Mouse (Mus musculus) adrenal gland, adult (tissue): Measurements from ENCODE around the gene Hist1h2ap.
"Not testable (repeated sequence)": the region's sequence is repeated elsewhere in the genome, so short reads cannot be mapped to it uniquely, and the experiment has no call there.

Experiments
- DNase-seq, 2 experiments: peaks; one replicate each; pipeline ENCODE4 v3.0.0; 2022 to 2023; ENCODE audit warnings: low spot score in 1 of 2; ENCODE audit not compliant: inconsistent age in 2 of 2

The Hist1h2ap gene

DNA sequence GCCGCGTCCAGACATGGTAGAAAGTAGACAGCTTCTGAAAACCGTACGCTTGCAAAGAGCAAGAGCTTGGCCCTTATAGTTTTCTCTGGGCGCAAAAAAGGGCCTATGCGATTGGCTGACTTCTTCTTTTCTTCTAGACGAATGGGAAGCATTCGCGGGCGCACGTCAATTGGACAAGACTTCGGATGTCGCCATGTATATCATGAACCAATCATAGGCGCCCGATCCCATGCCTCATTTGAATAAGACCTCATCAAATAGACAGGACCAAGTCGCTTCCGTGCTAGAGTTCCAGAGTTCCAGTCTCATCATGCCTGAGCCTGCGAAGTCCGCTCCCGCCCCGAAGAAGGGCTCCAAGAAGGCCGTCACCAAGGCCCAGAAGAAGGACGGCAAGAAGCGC is at the start of gene Hist1h2ap, which contains the start of gene Hist1h2br:
Gene Hist1h2ap, minus strand, starts transcription at position 47 of the 400 bp plus-strand sequence.
Gene Hist1h2br, plus strand, starts transcription at position 283 of the 400 bp plus-strand sequence.
- DNase-seq, result not testable (repeated sequence)

DNA sequence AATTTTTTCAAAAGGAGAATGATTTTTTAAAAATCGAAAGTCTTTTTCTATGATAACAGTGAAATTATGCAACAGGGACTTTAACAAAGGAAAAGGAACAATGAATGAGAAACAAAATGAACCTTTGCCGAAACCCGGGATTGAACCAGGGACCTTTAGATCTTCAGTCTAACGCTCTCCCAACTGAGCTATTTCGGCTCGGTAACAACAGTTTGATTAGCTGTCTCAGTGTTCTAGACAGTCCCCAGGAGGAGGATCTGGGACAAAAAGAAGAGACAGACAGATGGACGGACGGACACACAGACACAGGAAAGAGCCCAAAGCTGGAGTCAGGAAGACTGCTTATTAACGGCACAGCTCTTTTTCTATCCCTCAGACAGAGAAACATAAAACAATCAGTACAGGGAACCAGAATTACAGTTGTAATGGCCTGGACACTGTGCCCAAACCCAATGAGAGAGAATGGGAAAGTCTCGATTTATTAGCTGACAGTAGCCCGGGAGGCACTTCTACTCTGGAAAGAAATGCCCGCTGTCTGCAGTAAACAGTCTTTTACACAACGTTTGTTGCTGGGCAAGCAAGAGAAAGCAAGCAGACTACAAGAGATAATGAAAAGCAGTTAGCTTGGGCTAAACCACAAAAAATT is 49.6 kb upstream of the Hist1h2ap start:
- DNase-seq, result peak; percentile 17 to 83

DNA sequence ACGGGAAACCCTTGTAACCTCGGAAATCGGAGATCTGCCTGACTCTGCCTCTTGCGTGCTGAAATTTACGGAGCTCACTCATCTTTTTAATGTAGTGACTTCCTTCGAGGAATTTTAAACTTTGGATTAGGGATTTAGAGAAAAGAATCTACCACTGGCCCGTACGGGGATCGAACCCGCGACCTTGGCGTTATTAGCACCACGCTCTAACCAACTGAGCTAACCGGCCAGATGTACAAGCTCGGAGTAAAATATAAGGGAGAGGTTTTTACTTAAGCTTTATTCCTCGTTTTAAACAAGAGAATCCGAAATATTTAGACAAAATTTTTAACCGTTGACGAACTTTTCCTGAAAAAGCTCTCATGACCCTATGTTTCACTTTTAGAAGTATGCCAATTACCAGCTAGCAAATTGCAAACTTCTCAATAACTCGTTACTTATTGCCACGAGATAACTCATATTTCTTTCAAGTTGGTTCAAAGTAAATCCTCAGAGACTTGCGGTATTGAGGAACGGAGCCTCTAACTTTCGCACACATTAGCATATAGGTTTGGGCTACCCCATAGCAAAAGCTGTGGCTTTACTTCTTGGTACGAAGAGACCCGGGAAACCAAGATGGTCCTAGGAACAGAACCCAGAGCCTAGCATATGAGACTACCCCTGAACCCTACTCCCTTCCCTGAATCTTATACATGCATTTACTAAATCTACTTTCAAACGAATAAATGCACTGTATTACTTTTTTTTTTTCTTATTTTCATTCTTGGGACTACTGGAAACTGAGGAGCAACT is 48.8 kb upstream of the Hist1h2ap start:
- DNase-seq, result peak; percentile 12 to 75

DNA sequence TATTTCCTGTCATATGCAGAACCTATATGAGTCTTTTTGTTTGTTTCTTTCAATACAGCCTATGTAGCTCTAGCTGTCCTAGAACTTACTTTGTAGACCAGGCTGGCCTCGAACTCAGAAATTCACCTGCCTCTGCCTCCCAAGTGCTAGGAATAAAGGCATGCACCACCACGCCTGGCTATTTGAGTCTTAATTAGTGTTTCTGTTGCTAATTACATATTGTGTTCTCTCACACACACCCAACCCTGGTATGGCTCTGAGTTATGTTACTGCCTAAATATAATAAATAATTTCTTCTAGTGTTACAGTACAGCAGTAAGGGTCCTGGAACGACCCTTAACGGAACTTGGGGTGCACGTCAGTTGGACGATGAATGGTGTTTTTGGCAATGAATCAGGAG is 47.4 kb upstream of the Hist1h2ap start:
- DNase-seq, result no peak

DNA sequence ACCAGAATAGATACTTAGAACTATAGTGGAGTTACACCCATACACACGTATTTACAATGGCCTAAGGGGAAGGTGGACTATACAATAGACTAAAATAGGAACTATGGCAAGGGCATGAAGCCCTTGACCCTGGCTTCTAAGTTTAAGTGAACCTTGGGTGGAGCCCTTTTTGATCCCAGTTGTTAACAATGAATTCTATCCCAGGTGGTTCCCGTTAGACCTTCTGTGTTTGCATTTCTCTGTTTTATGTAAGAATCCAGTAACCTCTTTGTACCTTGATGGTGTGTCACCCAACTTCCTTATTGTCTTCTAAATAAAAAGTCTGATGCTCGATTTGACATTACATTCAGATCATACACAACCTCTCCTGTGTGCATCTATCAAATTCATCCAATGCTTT is 32.2 kb upstream of the Hist1h2ap start:
- not testable (repeated sequence) for DNase-seq

DNA sequence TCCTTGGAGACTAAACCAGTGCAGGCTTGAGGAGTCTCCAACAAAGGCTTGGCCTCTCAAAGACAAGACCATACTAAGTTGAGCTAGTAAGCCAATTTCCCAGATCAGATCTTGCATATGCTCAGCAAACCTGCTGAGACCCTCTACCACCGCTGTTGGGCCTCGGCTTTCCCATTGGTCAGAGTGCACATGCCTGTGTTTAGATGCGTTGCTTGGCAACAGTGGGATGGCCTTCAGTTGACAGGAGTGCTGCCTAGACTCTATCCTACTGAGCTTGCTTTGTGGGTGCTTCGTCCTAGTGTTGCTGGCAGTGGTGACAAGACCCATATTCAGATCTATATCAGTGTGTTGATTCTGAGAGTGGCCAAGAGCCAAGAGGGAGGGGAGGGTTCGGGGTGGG is 28.3 kb upstream of the Hist1h2ap start:
- no peak for DNase-seq

DNA sequence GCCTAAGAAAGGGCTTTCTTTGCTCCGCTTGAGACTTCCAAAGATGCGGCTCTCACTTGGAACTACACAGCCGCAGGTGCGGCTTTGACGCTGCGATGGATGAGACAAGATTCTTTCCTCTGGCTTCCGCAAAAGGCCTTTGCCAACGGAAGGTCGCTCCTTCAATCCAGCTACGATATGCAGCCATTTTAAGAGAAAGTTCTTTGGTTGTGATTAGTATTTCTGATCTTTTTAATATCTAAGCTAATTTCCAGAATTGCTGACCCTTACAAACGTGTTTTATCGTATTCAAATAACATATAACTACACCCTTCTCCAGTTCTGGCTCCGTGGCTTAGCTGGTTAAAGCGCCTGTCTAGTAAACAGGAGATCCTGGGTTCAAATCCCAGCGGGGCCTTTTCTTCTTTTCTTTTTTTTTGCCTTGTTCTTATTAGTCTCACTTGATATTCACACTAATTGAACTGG is 22.4 kb upstream of the Hist1h2ap start:
- DNase-seq, result peak; percentile 27 to 92

DNA sequence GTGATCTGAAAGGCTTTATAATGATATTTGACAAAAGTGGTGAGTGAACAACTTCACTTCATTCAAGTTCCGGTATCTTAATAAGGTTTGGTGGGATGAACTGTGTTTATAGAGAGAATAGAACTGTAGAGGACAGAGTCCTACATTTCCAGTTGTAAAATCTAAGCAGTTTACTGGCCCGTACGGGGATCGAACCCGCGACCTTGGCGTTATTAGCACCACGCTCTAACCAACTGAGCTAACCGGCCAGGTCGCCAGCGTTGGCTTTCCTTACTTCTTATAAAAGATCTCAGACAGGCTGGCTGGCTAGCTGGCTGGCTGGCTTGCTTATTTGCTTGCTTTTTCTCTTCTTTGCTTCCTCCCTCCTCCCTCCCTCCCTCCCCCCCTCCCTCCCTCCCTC is 21.8 kb upstream of the Hist1h2ap start:
- DNase-seq, result peak; percentile 80 to 95

DNA sequence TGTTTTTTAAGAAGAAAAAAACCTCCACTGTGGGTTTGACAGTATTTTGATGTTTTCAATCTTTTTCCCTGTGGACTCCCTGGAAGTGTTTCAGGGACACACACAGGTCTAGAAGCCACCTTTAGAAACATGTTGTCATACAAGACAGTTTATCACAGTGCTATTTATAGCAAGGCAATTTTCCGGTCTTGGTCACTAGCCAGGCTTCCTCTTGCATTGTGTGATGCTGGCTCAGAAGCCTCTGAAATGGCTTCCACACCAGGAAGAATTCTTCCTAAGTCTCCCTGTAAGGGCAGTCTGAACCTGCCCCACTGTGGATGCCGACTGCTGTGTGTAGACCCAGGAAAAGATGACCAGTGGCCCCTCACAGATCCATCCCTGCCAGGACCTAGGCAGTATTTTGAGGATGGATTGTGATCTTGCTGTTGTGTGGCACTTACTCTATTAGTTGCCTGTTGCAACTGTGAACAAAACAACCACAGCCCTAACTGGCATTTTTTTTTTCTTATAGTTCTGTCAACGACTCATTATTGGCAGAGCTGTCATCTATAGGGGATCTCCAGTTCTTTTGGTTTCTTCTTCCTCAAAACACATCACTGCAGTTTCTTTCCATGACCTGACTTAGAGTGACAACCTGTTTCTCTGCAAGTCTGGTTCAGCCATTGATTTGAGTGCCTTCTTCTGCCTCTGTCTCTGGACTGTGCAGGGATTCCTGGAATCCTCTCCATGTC is 19.1 kb upstream of the Hist1h2ap start:
- peak in 1 of 2 experiments; percentile 40 for DNase-seq

DNA sequence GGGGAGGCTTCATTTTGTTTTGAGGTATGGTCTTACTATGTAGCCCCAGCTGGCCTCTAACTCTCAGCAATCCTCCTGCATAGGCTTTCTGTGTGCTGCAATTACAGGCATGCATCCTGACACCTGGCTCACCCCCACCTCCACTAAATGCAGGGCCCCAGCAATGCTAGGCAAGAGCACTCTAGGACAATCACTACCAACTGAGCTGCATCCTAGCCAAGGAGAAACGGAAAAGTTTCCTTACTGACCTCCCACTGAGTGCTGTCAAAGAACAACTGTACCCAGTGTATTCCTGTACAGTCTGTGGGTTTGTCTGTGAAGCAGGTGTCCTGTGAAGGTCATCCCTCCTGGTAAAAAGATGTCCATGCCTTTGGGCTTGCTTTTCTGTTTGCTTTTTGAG is 17.4 kb upstream of the Hist1h2ap start:
- DNase-seq, result not testable (repeated sequence)

DNA sequence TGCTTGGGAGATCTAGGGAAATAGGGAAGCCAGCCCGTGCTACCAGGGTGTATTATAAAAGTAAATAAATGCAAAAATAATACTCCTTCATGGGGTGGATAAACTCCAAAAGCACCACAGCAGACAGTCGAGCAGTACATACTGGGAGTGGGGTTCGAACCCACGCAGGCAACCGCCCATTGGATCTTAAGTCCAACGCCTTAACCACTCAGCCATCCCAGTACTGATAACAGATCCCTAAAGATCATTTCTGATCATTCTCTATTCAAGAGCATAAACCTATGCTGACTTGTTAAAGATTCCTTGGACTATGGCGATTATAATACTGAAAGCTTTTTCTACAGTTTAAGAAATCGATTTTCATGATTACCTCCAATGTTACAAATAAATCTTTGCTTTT is 14.6 kb upstream of the Hist1h2ap start:
- no peak for DNase-seq

DNA sequence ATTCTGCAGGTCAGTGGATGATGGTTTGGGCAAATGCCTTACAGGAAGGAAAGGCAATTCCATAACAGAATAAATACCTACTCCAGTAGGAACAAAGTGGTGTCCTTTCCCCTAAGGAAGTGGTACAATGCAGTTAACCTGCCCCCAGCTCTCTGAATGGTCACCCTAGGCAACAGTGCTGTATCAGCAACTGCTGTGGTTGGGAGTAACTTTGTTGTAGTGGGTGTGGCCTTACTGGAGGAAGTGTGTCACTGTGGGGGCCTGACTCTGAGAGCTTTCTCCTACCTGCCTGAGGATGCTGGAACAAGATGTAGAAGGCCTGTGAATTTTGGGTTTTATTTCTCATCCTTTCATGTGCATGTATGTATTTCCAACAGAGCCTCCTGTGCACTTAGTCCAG is 13.0 kb upstream of the Hist1h2ap start:
- DNase-seq, result not testable (repeated sequence)

DNA sequence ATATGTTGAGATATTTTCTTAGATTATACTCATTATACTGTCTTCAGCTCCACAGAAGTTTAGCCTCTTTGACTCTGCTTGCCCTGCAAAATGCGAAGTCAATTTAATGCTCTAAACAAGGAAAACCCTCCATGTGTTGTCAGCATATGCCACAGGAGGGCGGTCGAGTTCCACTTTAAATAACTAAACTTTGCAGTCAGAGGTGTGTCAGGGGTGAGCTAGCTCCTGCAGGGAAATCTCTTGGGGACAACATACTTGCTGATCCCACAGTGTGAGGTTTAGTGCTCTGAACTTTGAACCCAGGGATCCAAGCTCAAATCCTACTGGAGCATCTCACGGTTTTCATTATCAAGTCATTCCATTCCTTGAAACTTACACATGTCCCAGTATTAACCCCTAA is 7.2 kb upstream of the Hist1h2ap start:
- not testable (repeated sequence) for DNase-seq

DNA sequence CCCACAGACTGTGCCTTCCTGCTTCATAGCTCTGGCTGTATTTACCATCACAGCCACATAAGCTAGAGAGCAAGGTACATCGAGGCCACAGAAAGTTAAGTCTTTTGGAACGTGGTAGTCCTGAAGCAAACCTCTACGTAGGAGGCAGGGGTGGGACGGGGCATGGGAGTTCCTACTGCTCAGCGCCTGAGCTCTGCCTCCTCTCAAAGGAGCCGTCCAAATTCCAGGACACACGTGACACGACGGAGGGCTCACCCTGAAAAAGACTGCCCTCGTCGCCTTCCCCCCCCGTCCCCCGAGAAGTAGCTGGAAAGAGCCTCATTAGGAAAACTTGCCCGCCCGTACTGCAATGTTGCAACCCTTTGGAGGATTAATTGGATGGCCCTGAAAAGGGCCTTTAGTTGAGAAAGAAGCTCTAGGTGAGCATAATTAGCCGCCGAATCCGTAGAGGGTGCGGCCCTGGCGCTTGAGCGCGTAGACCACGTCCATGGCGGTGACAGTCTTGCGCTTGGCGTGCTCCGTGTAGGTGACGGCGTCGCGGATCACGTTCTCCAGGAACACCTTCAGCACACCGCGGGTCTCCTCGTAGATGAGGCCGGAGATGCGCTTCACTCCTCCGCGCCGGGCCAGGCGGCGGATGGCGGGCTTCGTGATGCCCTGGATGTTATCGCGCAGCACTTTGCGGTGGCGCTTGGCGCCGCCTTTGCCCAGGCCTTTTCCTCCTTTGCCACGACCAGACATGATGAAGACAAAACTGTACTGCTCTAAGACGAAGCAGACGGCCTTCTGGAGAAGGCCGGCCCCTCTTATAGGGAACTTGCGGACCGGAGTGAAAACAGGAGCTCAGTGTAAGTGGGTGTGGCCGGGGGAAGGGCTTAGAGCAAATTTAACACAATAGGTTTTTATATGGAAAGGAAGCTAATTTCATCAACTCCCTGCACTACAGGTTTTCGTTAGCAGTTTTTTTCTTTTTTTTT is 1.6 kb downstream of the Hist1h2ap start, which contains the start of gene Hist1h4n:
Gene Hist1h4n, minus strand, starts transcription at position 779 of the 977 bp plus-strand sequence.
- peak; percentile 58 to 84 for DNase-seq

DNA sequence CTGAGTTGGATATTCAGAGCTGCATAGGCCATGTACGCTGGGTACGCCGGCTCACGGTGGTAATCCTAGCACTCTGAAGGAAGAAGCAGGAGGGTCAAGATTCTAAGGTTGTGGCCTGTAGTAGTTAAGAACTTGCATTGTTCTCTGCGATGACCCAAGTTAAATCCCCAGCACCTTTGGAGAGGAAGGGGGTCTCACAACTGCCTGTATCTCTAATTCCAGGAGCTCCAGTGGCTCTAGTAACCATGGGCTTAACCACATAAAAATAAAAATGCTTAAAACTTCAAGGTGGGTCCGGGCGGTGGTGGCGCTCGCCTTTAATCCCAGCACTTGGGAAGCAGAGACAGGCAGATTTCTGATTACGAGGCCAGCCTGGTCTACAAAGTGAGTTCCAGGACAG is 3.0 kb downstream of the Hist1h2ap start:
- DNase-seq, result peak in 1 of 2 experiments; percentile 24

DNA sequence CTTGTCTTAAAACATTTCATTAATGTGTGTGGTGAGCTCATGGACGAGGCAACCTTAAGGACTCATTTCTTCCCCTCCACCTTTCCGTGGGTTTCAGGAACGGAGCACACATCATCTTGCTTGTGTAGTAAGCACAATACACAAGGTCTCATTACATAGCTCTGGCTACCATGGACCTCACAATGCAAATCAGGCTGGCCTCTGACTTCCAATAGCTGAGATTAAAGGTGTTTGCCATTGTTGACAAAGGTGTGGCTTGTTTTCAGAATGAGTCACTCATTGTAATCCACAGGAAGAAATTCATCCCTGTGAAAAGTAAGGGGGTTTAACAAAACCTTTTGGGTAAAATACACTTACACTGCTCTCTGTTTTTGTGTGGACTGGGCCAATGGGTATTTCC is 4.8 kb downstream of the Hist1h2ap start:
- DNase-seq, result no peak

DNA sequence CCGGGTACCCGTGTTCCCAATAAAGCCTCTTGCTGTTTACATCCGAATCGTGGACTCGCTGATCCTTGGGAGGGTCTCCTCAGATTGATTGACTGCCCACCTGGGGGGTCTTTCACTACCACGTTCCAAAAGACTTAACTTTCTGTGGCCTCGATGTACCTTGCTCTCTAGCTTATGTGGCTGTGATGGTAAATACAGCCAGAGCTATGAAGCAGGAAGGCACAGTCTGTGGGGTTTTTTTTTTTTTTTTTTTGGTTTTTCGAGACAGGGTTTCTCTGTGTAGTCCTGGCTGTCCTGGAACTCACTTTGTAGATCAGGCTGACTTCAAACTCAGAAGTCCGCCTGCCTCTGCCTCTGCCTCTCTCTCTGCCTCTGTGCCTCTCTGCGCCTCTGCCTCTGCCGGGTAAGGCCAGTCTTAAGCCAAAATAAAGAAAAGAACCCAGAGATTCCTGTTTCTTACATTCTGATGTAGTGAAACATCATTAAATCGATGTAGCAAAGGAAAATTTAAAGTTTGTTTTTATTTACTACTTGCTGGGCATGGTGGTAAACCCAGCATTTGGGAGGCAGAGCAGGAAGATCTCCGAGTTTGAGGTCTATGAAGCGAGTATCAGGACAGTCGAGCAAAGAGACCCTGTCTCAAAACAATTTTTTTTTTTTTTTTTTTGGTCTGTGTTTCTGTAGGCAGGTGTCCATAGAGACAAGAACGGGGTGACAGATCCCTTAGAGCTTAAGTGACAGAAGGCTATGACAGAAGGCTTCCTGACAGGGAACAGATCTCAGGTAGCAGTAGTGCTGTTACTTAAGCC is 13.0 kb downstream of the Hist1h2ap start:
- not testable (repeated sequence) for DNase-seq

DNA sequence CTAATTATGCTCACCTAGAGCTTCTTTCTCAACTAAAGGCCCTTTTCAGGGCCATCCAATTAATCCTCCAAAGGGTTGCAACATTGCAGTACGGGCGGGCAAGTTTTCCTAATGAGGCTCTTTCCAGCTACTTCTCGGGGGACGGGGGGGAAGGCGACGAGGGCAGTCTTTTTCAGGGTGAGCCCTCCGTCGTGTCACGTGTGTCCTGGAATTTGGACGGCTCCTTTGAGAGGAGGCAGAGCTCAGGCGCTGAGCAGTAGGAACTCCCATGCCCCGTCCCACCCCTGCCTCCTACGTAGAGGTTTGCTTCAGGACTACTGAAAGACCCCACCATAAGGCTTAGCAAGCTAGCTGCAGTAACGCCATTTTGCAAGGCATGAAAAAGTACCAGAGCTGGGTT is 21.2 kb downstream of the Hist1h2ap start:
- DNase-seq, result peak in 1 of 2 experiments; percentile 48

DNA sequence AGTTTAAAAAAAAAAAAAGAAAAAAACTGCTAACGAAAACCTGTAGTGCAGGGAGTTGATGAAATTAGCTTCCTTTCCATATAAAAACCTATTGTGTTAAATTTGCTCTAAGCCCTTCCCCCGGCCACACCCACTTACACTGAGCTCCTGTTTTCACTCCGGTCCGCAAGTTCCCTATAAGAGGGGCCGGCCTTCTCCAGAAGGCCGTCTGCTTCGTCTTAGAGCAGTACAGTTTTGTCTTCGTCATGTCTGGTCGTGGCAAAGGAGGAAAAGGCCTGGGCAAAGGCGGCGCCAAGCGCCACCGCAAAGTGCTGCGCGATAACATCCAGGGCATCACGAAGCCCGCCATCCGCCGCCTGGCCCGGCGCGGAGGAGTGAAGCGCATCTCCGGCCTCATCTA is 21.8 kb downstream of the Hist1h2ap start, which contains the start of gene Hist1h4m:
Gene Hist1h4m, plus strand, starts transcription at position 208 of the 400 bp plus-strand sequence.
- peak; percentile 62 to 89 for DNase-seq
